Mouse (Mus musculus): ENCODE results near the gene Ephb4.

GRCm38 (mm10) chr5:137410066-137410465, 60.2 kb downstream of the Ephb4 start:
- TF ChIP-seq CTCF (IDR thresholded peaks at IDR 0.05; ENCODE audit: low read depth, low read length) (no peak), GATA1 (IDR thresholded peaks at IDR 0.05; ENCODE audit: borderline replicate concordance, low read length) (no peak), TAL1 (conservative IDR thresholded peaks at IDR 0.05; ENCODE audit: low read depth, low read length) (no peak), POLR2AphosphoS5 (IDR thresholded peaks at IDR 0.05; ENCODE audit: insufficient replicate concordance, low read depth, low read length) (no peak)

Measured in G1E (cell line).